Mouse (Mus musculus) cerebellum, adult 8-10 months (tissue): Measurements from ENCODE around the gene Snorc.

Source experiments
- DNase-seq: peaks from one replicate; pipeline ENCODE4 v3.0.0; 2022

Snorc gene

GRCm38 (mm10) chr1:87510845-87511244 is 40.8 kb downstream of the Snorc start:
- no peak for DNase-seq

GRCm38 (mm10) chr1:87520467-87520866 is 50.4 kb downstream of the Snorc start:
- no peak for DNase-seq

- DNase-seq, result no peak
Observed at GRCm38 (mm10) chr1:87521523-87521922, 51.5 kb downstream of the Snorc start.

- DNase-seq, result no peak
Observed at GRCm38 (mm10) chr1:87525041-87525440, 55.0 kb downstream of the Snorc start.
